Mouse (Mus musculus) embryonic fibroblast, embryonic 13.5 days (primary cell): ENCODE measurements around the gene Tmem97. TPM values are rescaled to one million over a fixed set of nuclear protein-coding genes. Genes with fewer than 3 reads are reported as not detected.
"Not testable (repeated sequence)": the region's sequence is repeated elsewhere in the genome, so short reads cannot be mapped to it uniquely, and the experiment has no call there.

ENCODE experiments used
- H3K27ac ChIP-seq: 2 replicates; pipeline ENCODE4 v1.5.1; 2012; ENCODE audit warnings: low read length, control low read depth, inconsistent platforms; ENCODE audit not compliant: insufficient read depth
- H3K4me1 ChIP-seq: 2 replicates; pipeline ENCODE4 v1.6.1; 2011; ENCODE audit warnings: low read length; ENCODE audit not compliant: control insufficient read depth, insufficient read depth
- H3K4me3 ChIP-seq: 2 replicates; pipeline ENCODE4 v1.5.1; 2011; ENCODE audit warnings: mild to moderate bottlenecking, control low read depth, low read length; ENCODE audit not compliant: insufficient read depth
- CTCF ChIP-seq: IDR thresholded peaks from 2 replicates; pipeline ENCODE4 v1.5.1; 2011; ENCODE audit warnings: mild to moderate bottlenecking, control low read depth, low read length, moderate library complexity, borderline replicate concordance; ENCODE audit not compliant: insufficient read depth
- POLR2A ChIP-seq: IDR thresholded peaks from 2 replicates; pipeline ENCODE4 v1.6.1; 2011; ENCODE audit warnings: low read depth, mild to moderate bottlenecking, control low read depth, low read length, moderate library complexity
- polyA plus RNA-seq: library from polyadenylated mRNA; stranded (reverse); fragments of >200 nt; gene quantifications from 2 replicates; pipeline ENCODE4 v1.2.4, GENCODE M21; 2011; ENCODE audit warnings: low read depth; ENCODE audit not compliant: missing spikeins, insufficient read length

Tmem97 gene
- polyA plus RNA-seq, 1 experiment, result 63.5 TPM

DNA sequence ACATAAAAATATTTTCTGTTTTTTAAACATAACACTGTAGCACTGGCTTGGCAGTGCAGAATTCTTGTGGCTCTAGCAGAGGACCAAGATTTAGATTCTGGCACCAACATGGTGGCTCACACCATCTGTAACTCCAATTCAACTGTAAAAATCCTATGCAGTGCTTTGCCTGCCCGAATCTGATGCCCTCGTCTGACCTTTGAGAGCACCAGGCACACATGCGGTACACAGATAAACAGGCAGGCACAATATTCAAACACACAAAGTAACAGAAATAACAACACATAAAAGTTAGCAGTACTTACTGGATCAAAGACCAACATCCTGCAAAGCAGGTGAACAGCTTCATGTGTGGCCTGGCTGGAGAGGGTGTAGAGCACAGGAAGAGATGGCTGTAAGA lies 24.0 kb upstream of the Tmem97 start:
- Histone ChIP-seq H3K4me1 (peaks cover 13% of the 10 kb centered on the region), H3K27ac (no peak overlapping the region), H3K4me3 (no peak overlapping the region)
- TF ChIP-seq CTCF (no peak), POLR2A (no peak)

DNA sequence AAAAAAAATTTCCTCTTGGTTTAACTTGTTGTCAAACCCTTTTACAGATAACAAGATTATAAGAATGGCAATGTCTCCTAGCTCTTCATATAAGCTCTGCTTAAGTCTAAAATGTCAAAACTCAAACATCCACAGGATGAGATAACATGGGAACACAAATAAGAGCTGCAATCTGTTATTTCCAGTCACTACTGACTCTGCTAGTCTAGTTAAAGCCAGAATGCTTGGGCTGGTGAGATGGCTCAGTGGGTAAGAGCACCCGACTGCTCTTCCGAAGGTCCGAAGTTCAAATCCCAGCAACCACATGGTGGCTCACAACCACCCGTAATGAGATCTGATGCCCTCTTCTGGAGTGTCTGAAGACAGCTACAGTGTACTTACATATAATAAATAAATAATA lies 23.5 kb upstream of the Tmem97 start:
- not testable (repeated sequence) for H3K27ac ChIP-seq, H3K4me3 ChIP-seq
- peaks cover 13% of the 10 kb centered on the region for H3K4me1 ChIP-seq

DNA sequence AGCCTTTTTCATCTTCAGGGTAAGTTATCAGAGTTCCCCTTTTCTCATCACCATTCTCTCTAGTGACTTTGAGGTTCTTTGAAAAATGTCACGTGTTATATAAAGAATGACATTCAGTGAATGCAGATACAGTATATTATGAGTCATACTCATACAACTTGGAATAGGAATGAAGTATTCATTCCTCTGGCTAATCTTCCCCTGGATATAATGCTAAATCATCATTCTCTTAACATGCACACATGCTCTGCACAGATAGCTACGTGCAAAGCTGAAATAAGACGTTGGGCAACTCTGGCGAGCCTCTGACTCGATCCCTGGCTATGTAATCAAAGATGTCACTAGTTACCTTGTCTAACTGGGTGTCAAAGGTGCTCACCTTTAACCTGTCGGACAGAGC lies 21.3 kb upstream of the Tmem97 start:
- Histone ChIP-seq H3K4me1 (peaks cover 9% of the 10 kb centered on the region), H3K27ac (peak overlapping the region; percentile 75), H3K4me3 (no peak overlapping the region)
- no peak for TF ChIP-seq CTCF
- TF ChIP-seq POLR2A, result no peak

DNA sequence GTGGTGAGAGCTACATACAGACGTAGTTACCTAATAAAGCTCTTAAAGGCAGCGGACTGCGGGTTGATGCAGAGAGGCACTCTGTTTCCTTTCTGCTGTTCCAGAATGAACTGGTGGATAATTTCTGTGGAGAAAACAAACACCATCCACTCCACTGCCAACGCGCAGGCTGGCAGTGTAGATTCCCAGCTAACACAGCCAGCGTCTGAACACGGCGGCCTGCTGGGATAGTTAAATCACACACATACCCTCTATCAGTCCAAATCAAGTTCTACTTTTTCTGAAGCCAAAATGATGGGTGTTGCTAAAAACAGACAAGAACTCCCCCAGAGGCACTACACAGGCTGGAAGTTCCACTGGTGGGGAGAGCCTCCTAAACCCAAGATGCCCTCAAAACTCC lies 20.9 kb upstream of the Tmem97 start:
- Histone ChIP-seq H3K27ac (peak overlapping the region; percentile 75), H3K4me3 (no peak overlapping the region), H3K4me1 (peaks cover 9% of the 10 kb centered on the region)
- TF ChIP-seq POLR2A, result no peak
- TF ChIP-seq CTCF, result no peak

DNA sequence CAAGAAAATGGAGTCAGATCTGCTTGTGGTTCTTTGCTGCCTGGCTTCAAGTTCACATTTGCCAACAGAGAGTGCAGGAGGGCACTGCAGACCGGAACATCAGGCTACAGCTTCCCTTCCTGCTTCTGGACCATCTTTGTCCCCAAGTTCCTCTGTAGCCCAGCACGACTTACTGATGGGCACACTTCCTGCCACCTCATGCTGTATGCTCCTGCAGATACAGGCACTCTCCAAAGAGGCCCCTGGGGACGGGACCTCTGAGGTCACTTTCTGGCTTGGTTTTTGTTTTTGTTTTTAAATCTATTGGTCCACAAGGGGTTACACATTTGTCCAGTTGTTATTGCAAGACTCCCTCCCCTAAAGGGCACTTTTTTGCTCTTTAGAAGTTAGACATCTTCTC lies 19.2 kb upstream of the Tmem97 start:
- Histone ChIP-seq H3K27ac (no peak overlapping the region), H3K4me1 (peaks cover 9% of the 10 kb centered on the region), H3K4me3 (no peak overlapping the region)
- TF ChIP-seq POLR2A (no peak), CTCF (no peak)

DNA sequence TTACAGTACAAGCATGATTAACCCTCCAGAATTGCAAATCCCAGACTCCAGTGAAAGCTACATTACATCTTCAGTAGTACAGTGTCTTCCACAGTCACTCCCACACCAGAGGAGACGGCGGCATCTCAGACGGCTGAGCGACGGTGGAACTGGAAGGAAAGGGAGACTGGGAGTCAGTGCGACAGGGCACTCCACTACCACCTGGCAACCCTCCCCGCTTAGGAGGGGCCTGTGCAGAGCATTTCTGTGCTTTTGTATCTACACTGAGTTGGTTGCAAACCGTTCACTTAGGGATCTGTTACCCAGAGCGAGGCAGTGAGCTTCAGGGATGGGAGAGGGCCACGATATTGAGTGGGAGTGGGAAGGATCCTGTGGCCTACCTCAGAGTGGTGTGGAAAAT lies 18.2 kb upstream of the Tmem97 start:
- H3K4me3 ChIP-seq, result no peak overlapping the region
- TF ChIP-seq POLR2A (no peak), CTCF (no peak)
- peaks cover 9% of the 10 kb centered on the region for H3K4me1 ChIP-seq
- peak overlapping the region; percentile 4; the same call in 1 of the 2 replicates for H3K27ac ChIP-seq

DNA sequence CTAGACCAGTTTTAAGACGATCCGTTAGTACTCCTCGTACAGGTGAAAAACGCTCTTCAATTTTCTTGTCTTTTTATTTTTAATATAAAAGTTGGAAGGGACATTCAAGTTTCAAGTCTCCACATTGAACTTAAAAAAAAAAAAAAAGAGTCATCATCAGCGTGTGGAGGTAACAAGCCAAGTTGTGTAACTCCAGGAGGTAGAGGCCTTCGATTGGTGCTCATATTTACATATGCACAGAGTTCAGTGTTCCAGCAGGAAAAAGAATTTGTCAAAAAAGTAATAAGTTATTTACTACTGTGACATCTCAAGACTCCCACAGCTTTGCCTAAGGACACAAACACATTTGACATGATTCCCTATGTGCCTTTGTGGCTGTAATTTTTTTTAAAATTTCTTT lies 17.0 kb upstream of the Tmem97 start:
- TF ChIP-seq CTCF (no peak), POLR2A (no peak)
- H3K4me3 ChIP-seq, result no peak overlapping the region

DNA sequence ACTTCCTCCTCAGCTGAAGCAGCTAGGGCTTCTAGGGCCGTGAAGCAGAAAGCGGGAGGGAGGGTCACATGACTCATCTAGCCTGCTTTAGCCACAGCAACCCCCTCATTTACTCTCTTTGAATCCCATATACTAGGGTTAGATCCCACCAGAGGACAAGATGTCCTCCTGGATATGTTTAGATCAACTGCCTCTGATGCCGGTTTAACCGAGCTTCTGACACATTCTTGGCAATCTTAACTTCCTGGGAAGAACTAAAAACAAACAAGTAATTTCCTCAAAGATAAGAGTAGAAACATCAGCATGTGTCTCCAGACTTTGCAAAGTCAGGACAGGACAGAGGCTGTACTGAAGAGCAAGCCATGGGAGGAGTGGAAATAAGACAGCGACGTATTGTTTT lies 16.2 kb upstream of the Tmem97 start:
- no peak for TF ChIP-seq POLR2A
- no peak for TF ChIP-seq CTCF
- Histone ChIP-seq H3K27ac (no peak overlapping the region), H3K4me1 (peaks cover 3% of the 10 kb centered on the region)

More for the DNA sequence above, 17.0 kb upstream of the Tmem97 start:
- no peak overlapping the region for H3K27ac ChIP-seq
- H3K4me1 ChIP-seq, result peaks cover 7% of the 10 kb centered on the region

DNA sequence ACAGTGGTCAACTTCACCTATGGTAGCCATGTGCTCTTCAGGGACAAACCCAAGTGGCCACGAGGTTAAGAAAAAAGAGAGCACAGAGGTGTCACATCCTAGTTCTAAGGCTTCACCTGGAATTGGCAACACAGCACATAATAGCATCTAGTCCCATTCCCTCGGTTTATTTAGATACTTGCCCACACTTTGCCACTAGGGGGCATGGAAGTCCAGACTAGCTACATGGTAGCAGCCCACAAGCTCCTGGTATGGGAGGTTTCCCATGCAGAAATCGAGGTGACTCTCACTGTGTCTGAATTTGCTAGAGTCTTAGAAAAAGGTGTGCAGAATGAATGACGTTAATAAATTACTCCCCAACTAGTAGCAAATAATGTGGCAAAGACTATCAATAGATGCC lies 9.9 kb upstream of the Tmem97 start:
- Histone ChIP-seq H3K27ac (no peak overlapping the region), H3K4me1 (no peaks in the 10 kb centered on the region), H3K4me3 (no peak overlapping the region)
- TF ChIP-seq POLR2A (no peak), CTCF (peak; percentile 63; the same call in 1 of the 2 replicates)

More for the DNA sequence above, 16.2 kb upstream of the Tmem97 start:
- no peak overlapping the region for H3K4me3 ChIP-seq

DNA sequence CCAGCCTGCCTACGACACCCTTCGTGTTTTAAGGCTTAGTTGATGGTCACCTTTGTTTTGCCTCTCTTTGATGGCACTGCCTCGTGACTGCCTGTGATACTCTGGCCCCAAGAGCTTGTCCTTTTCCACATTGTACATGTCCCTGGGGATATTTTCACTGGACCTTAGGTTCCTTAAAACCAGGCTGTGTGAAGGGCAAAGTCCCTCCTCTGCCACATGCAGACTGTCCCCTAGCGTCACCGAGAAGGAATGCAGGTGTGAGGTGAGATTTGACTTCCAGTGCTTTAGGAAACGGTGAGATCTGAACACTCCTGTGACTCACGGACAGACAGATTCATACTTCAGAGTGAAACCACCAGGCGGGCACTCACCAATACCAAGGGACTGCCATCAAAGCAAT lies 6.7 kb upstream of the Tmem97 start:
- H3K4me3 ChIP-seq, result no peak overlapping the region

DNA sequence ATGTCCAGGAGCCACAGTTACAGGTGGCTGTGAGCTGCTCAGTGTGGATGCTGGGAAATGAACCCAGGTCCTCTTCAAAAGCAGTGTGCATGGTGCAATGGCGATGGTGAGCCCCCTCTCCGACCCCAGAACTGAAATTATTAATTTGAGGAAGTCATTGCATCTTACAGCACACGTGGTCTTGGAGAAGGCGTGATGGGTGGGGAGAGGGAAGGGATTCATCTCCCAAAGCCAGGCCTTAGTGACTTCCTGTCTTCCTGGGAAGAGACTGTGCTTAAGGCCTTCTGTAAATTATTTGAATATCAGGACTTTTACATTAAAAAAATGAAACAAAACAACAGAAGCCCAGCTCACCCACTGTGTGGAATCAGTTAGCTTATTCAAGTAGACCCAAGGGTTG lies 5.5 kb upstream of the Tmem97 start:
- TF ChIP-seq CTCF, result no peak
- Histone ChIP-seq H3K4me3 (no peak overlapping the region), H3K4me1 (no peaks in the 10 kb centered on the region), H3K27ac (no peak overlapping the region)

More for the DNA sequence above, 6.7 kb upstream of the Tmem97 start:
- Histone ChIP-seq H3K4me1 (no peaks in the 10 kb centered on the region), H3K27ac (no peak overlapping the region)
- no peak for TF ChIP-seq POLR2A
- peak; percentile 23; the same call in 1 of the 2 replicates for TF ChIP-seq CTCF
